Mouse (Mus musculus): ENCODE measurements at regions not wholly inside any gene's neighbourhood (a gene's known extent, or its start where the extent isn't known, plus 50 kb on each side); places are given as distances from the start of the nearest gene placed in this dataset.

DNA sequence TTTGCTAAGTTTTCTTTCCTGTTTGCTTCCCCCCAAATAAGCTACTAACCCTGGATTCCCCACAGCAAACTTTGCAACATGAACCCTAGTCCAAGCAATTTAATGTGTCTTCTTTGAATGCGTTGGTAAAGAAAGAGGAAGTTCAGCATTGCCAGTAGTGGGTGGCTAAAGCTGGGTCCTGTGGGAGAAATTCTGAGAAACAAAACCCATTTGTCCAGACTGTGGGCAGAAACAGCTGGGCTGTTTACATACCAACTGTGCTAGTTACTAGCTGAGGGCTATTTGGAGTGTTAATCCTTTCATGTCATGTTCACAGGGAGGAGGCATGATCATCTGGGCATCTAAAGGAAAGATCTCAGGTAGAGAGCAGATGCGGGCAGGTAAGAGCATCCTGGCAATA lies 51.8 kb upstream of the 1190002N15Rik start:
- WGBS = 89% methylated on average over 2 of the region's 2 CpGs

DNA sequence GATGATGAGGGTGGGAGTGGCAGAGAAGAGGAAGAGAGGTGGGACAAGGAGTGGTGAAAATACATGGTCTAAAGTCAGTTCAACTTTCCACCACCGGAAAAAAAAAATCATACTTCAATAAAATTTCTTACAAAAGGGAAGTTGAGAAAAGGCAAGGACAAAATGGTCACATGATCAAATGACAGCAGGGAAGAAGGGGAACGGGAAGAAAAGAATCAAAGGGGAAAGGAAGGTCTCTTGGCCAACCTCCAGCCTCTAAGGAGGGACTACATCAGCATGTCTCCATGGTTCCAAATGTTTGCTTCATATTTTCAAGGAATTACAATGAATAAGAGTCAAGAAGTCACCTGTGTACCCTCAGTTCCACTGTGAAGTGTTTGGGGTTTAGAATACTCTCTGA lies 64.7 kb upstream of the Slc9a9 start:
- ATAC-seq (replicated peaks; ENCODE audit: insufficient number of reproducible peaks, low FRiP score, low TSS enrichment, low read depth) (no peak), DNase-seq (ENCODE audit: low spot score) (no peak)
- 84% methylated on average over 2 of the region's 2 CpGs for WGBS
- no peak overlapping the region for H3K27ac ChIP-seq (replicated peaks; ENCODE audit: low read depth, low read length)
- H3K9me3 ChIP-seq (replicated peaks; ENCODE audit: control insufficient read depth, low read length) = no peaks in the 10 kb centered on the region
- no peak overlapping the region for H3K4me2 ChIP-seq (ENCODE audit: low read depth, low read length)
- no peaks in the 10 kb centered on the region for H3K36me3 ChIP-seq (replicated peaks; ENCODE audit: control insufficient read depth, insufficient read depth, low read depth, low read length)
- H3K9ac ChIP-seq (replicated peaks; ENCODE audit: low read length) = no peak overlapping the region
- H3K27me3 ChIP-seq (ENCODE audit: control insufficient read depth, insufficient read depth, low read length) = no peaks in the 10 kb centered on the region
- H3K4me1 ChIP-seq (ENCODE audit: control insufficient read depth, insufficient read depth, low read length) = no peaks in the 10 kb centered on the region
- no peak overlapping the region for H3K4me3 ChIP-seq (ENCODE audit: low read depth, low read length)

More for the DNA sequence above, 51.8 kb upstream of the 1190002N15Rik start:
- H3K27me3 ChIP-seq (ENCODE audit: control insufficient read depth, insufficient read depth, low read length) = no peaks in the 10 kb centered on the region
- no peak overlapping the region for H3K4me2 ChIP-seq (ENCODE audit: low read depth, low read length)
- H3K27ac ChIP-seq (replicated peaks; ENCODE audit: low read depth, low read length) = no peak overlapping the region
- DNase-seq (ENCODE audit: low spot score) (no peak), ATAC-seq (replicated peaks; ENCODE audit: insufficient number of reproducible peaks, low FRiP score, low TSS enrichment, low read depth) (no peak)
- H3K4me3 ChIP-seq (ENCODE audit: low read depth, low read length) = no peak overlapping the region
- H3K9me3 ChIP-seq (replicated peaks; ENCODE audit: control insufficient read depth, low read length) = no peaks in the 10 kb centered on the region
- no peaks in the 10 kb centered on the region for H3K4me1 ChIP-seq (ENCODE audit: control insufficient read depth, insufficient read depth, low read length)
- H3K36me3 ChIP-seq (replicated peaks; ENCODE audit: control insufficient read depth, insufficient read depth, low read depth, low read length) = no peaks in the 10 kb centered on the region
- H3K9ac ChIP-seq (replicated peaks; ENCODE audit: low read length) = no peak overlapping the region

DNA sequence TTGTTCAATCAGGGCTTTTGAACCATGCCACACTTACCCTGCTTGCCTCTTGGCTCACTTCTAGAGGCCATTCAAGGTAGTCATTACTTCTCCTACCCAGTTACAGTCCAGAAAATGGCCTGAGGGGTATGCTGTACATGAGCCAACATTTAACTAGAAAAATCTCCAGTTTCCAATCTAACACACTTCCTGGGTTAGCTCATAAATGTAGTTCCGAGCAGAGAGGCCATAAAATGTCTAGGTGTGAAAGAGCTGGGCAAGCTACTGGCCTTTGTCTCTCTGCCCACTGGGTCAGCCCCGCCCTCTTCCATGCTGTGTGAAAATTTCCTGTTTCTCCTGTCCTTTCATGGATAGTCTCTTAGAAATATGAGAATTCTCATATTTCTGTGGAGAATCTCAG lies 63.3 kb upstream of the Slc9a9 start:
- Histone ChIP-seq H3K4me3 (ENCODE audit: low read depth, low read length) (no peak overlapping the region), H3K4me2 (ENCODE audit: low read depth, low read length) (no peak overlapping the region), H3K36me3 (replicated peaks; ENCODE audit: control insufficient read depth, insufficient read depth, low read depth, low read length) (no peaks in the 10 kb centered on the region), H3K27ac (replicated peaks; ENCODE audit: low read depth, low read length) (no peak overlapping the region), H3K9ac (replicated peaks; ENCODE audit: low read length) (no peak overlapping the region), H3K27me3 (ENCODE audit: control insufficient read depth, insufficient read depth, low read length) (no peaks in the 10 kb centered on the region), H3K9me3 (replicated peaks; ENCODE audit: control insufficient read depth, low read length) (no peaks in the 10 kb centered on the region), H3K4me1 (ENCODE audit: control insufficient read depth, insufficient read depth, low read length) (no peaks in the 10 kb centered on the region)
- no peak for ATAC-seq (replicated peaks; ENCODE audit: insufficient number of reproducible peaks, low FRiP score, low TSS enrichment, low read depth)
- WGBS = 71% methylated on average over 2 of the region's 2 CpGs
- no peak for DNase-seq (ENCODE audit: low spot score)

DNA sequence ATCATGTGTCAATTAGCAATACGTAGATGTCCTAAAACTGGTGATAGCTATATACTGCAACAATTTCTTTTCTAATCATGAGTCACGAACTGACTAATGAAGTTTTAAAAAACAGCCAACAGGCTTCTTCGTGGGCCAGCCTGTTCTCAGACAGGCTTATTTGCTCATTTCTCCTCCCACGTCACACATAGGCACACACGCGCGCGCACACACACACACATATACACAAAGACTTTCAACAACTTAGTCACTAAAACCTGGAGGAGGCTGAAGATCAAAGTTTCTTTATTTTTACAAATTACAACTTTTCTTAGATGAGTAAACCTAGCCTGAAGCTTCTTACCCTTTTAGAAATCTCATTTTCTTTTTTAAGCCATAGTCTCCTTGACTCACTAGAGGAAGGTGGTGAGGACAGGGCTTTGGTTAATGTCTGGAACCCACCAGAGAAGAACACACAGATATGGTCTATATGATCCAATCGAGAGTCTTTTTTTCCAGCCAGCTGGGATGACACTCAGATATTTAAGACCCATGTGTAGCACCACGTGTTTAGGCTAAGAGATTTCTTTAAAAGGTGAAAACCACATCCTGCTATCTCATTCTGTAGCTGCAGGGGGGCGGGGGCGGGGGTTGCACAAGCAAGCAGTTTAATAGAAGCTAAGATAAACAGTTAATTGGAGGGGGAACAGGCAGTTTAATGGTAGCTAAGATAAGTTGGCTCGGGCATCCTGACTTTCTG lies 62.5 kb upstream of the Slc9a9 start:
- H3K4me2 ChIP-seq (ENCODE audit: low read depth, low read length) = no peak overlapping the region
- no peak for ATAC-seq (replicated peaks; ENCODE audit: insufficient number of reproducible peaks, low FRiP score, low TSS enrichment, low read depth)
- WGBS = 86% methylated on average over 13 of the region's 13 CpGs
- H3K4me1 ChIP-seq (ENCODE audit: control insufficient read depth, insufficient read depth, low read length) = no peaks in the 10 kb centered on the region
- DNase-seq (ENCODE audit: low spot score) = no peak
- H3K27me3 ChIP-seq (ENCODE audit: control insufficient read depth, insufficient read depth, low read length) = no peaks in the 10 kb centered on the region
- H3K9ac ChIP-seq (replicated peaks; ENCODE audit: low read length) = no peak overlapping the region
- H3K9me3 ChIP-seq (replicated peaks; ENCODE audit: control insufficient read depth, low read length) = no peaks in the 10 kb centered on the region
- no peak overlapping the region for H3K27ac ChIP-seq (replicated peaks; ENCODE audit: low read depth, low read length)
- H3K36me3 ChIP-seq (replicated peaks; ENCODE audit: control insufficient read depth, insufficient read depth, low read depth, low read length) = no peaks in the 10 kb centered on the region
- H3K4me3 ChIP-seq (ENCODE audit: low read depth, low read length) = no peak overlapping the region

DNA sequence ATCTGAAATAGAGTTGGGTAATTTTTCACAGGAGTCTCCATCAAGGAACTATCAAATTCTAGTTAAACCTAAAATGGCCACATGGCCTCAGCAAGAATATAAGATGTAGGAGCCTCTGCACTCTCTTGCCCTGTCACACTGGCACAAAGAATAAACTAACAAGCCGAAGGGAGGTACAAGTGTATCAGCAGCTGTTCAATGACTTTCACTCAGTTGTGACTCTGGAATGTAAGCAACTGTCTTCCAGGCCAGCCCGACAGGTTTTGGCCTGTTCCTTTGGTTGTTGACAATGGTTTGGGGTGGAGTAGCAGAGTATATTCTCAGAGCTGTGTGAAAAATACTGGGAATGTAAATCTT lies 62.0 kb upstream of the Slc9a9 start:
- Histone ChIP-seq H3K9me3 (replicated peaks; ENCODE audit: control insufficient read depth, low read length) (no peaks in the 10 kb centered on the region), H3K4me3 (ENCODE audit: low read depth, low read length) (no peak overlapping the region), H3K9ac (replicated peaks; ENCODE audit: low read length) (no peak overlapping the region), H3K27me3 (ENCODE audit: control insufficient read depth, insufficient read depth, low read length) (no peaks in the 10 kb centered on the region), H3K4me1 (ENCODE audit: control insufficient read depth, insufficient read depth, low read length) (no peaks in the 10 kb centered on the region), H3K4me2 (ENCODE audit: low read depth, low read length) (no peak overlapping the region), H3K27ac (replicated peaks; ENCODE audit: low read depth, low read length) (no peak overlapping the region), H3K36me3 (replicated peaks; ENCODE audit: control insufficient read depth, insufficient read depth, low read depth, low read length) (no peaks in the 10 kb centered on the region)
- DNase-seq (ENCODE audit: low spot score) (peak; percentile 21), ATAC-seq (replicated peaks; ENCODE audit: insufficient number of reproducible peaks, low FRiP score, low TSS enrichment, low read depth) (no peak)
- WGBS = 71% methylated on average over 2 of the region's 2 CpGs

DNA sequence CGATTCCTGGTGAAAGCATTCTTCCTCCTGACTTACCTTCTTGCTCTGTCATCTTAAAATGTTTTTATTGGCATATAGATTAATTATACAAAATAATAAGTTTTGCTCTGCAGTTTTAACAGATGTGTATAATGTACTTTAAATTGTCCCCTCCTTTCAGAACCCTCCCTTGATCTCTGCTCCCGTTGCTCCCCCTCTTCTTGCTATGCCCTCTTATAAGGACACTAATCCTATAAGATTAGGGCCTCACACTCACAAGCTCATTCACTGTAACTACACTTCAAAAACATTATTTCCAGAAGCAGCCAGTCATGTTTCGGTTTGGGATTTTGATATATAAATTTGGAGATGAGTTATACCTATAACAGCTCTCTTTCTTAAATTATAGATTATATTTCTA lies 59.6 kb upstream of the Slc9a9 start:
- no peaks in the 10 kb centered on the region for H3K4me1 ChIP-seq (ENCODE audit: control insufficient read depth, insufficient read depth, low read length)
- H3K9me3 ChIP-seq (replicated peaks; ENCODE audit: control insufficient read depth, low read length) = no peaks in the 10 kb centered on the region
- H3K36me3 ChIP-seq (replicated peaks; ENCODE audit: control insufficient read depth, insufficient read depth, low read depth, low read length) = no peaks in the 10 kb centered on the region
- no peak overlapping the region for H3K4me3 ChIP-seq (ENCODE audit: low read depth, low read length)
- no peak overlapping the region for H3K27ac ChIP-seq (replicated peaks; ENCODE audit: low read depth, low read length)
- no peak overlapping the region for H3K4me2 ChIP-seq (ENCODE audit: low read depth, low read length)
- no peak overlapping the region for H3K9ac ChIP-seq (replicated peaks; ENCODE audit: low read length)
- H3K27me3 ChIP-seq (ENCODE audit: control insufficient read depth, insufficient read depth, low read length) = no peaks in the 10 kb centered on the region
- no peak for DNase-seq (ENCODE audit: low spot score)
- 76% methylated on average over 3 of the region's 3 CpGs for WGBS
- ATAC-seq (replicated peaks; ENCODE audit: insufficient number of reproducible peaks, low FRiP score, low TSS enrichment, low read depth) = no peak

DNA sequence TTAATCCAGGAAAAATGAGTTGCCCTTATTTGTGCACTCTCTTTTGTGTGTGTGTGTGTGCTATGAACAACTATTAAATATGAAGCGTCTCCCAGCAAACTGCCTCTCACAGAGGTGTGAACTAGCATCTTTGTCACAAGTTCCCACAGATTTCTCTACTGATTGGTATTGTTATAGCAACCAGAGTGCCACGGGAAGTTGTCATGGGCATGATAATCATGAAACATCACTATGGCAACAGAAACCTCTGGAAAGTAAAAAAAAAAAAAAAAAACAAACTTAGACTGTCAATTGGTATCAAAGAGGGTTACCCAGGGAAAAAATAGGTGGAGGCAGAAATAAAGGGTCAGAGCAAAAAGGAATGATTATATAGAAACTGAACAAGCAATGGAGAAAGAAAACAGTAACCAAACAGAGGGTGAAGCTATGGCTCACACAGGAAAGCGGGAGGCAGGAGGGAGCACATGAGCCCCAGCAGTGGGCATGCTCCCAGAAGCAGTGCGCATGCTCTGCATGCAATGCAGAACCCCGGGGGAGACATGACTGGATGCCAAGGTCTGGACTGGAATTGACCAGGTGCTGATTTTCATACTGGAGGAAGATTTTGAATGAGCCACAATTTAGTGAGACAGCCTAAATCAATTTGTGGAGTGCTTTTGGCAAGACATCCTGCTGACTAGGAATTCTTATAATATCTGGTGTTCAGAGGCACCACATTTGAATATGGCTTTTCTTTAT lies 58.9 kb upstream of the Slc9a9 start:
- Histone ChIP-seq H3K27ac (replicated peaks; ENCODE audit: low read depth, low read length) (no peak overlapping the region), H3K4me1 (ENCODE audit: control insufficient read depth, insufficient read depth, low read length) (no peaks in the 10 kb centered on the region)

DNA sequence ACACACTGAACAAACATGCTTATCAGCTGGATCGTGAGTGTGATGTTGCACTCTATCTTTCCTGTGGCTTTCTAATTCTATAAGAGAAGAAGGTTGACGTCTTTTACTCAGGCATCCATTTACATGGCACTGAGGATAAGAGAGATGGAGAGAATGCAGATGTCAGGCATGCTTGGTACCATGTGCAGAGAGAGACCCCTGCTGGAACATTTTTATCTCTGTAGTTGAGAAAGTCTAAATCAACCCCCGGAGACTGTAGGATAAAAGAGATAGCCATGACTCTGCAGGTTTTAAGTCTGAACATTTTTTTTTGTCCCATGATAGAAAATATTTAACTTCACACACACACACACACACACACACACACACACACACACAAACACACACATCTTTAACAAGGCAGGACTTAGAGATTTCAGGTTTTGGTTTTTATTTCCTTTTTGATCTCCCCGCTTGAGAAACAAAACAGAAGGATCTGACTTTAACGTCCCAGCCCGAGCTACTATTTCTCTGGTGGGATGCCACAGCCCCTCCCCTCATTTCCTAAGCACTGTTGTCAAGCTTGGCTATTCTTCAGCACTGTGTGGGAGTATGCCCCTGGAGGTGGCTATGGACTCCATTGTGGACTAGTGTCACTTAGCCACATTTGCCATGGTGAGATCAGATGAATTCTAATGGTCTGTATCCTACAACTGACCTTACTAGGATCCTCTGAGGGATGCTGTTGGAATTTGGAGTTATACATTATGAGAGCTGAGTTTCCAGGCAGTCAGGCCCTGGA lies 55.6 kb upstream of the Slc9a9 start:
- H3K4me3 ChIP-seq (ENCODE audit: low read depth, low read length) = no peak overlapping the region
- peak; percentile 61 for DNase-seq (ENCODE audit: low spot score)
- ATAC-seq (replicated peaks; ENCODE audit: insufficient number of reproducible peaks, low FRiP score, low TSS enrichment, low read depth) = 0 out of 2 replicates have a peak, but pooled peaks have one; percentile 54
- no peak overlapping the region for H3K27ac ChIP-seq (replicated peaks; ENCODE audit: low read depth, low read length)
- H3K9ac ChIP-seq (replicated peaks; ENCODE audit: low read length) = no peak overlapping the region
- no peaks in the 10 kb centered on the region for H3K36me3 ChIP-seq (replicated peaks; ENCODE audit: control insufficient read depth, insufficient read depth, low read depth, low read length)
- no peak overlapping the region for H3K4me2 ChIP-seq (ENCODE audit: low read depth, low read length)
- no peaks in the 10 kb centered on the region for H3K27me3 ChIP-seq (ENCODE audit: control insufficient read depth, insufficient read depth, low read length)
- H3K9me3 ChIP-seq (replicated peaks; ENCODE audit: control insufficient read depth, low read length) = no peaks in the 10 kb centered on the region
- H3K4me1 ChIP-seq (ENCODE audit: control insufficient read depth, insufficient read depth, low read length) = no peaks in the 10 kb centered on the region
- WGBS = 58% methylated on average over 6 of the region's 6 CpGs

More for the DNA sequence above, 58.9 kb upstream of the Slc9a9 start:
- 69% methylated on average over 5 of the region's 5 CpGs for WGBS
- no peak overlapping the region for H3K4me2 ChIP-seq (ENCODE audit: low read depth, low read length)
- no peak for ATAC-seq (replicated peaks; ENCODE audit: insufficient number of reproducible peaks, low FRiP score, low TSS enrichment, low read depth)
- H3K36me3 ChIP-seq (replicated peaks; ENCODE audit: control insufficient read depth, insufficient read depth, low read depth, low read length) = no peaks in the 10 kb centered on the region
- no peak overlapping the region for H3K4me3 ChIP-seq (ENCODE audit: low read depth, low read length)
- H3K9me3 ChIP-seq (replicated peaks; ENCODE audit: control insufficient read depth, low read length) = no peaks in the 10 kb centered on the region
- no peak for DNase-seq (ENCODE audit: low spot score)
- no peaks in the 10 kb centered on the region for H3K27me3 ChIP-seq (ENCODE audit: control insufficient read depth, insufficient read depth, low read length)
- no peak overlapping the region for H3K9ac ChIP-seq (replicated peaks; ENCODE audit: low read length)
